Mouse (Mus musculus): Measurements from ENCODE around the gene Asb17.

DNA sequence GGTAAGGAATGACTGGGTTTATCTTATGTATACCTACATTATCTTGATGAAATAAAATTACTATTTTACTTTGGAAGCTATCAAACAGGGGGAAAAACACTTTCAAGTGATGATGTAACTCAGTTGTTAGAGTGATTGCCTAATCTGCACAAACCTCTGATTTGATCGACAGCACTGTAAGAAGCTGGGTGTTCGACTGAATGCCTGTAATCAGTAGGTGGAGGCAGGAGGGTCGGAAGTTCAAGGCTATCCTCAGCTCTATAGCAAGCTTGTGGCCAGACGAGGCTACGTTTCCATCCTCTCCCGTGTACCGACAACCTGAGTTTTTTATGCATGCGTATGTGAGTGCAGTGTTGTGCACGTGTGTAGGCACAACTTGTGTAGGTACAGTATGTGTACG is 18.8 kb upstream of the Asb17 start:
- TF ChIP-seq CTCF (IDR thresholded peaks at IDR 0.05; ENCODE audit: low read depth) (no peak), EP300 (IDR thresholded peaks at IDR 0.05; ENCODE audit: low read depth) (no peak)
